Mouse (Mus musculus): Measurements from ENCODE around the gene Rassf3.

GRCm38 (mm10) chr10:121412824-121413223 lies 63.3 kb downstream of the Rassf3 start:
- TF ChIP-seq GATA1 (IDR thresholded peaks at IDR 0.05; ENCODE audit: low read length) = no peak
- TF ChIP-seq TAL1 (IDR thresholded peaks at IDR 0.05; ENCODE audit: low read length) = no peak
